Mouse (Mus musculus): ENCODE results near the gene Slc35e3. TPM values are rescaled to one million over a fixed set of nuclear protein-coding genes. Genes with fewer than 3 reads are reported as not detected.
"Not testable (repeated sequence)": the region's sequence is repeated elsewhere in the genome, so short reads cannot be mapped to it uniquely, and the experiment has no call there.

The Slc35e3 gene
- total RNA-seq, 2 experiments from 2014 or later, result 10.5 to 14.4 TPM

DNA sequence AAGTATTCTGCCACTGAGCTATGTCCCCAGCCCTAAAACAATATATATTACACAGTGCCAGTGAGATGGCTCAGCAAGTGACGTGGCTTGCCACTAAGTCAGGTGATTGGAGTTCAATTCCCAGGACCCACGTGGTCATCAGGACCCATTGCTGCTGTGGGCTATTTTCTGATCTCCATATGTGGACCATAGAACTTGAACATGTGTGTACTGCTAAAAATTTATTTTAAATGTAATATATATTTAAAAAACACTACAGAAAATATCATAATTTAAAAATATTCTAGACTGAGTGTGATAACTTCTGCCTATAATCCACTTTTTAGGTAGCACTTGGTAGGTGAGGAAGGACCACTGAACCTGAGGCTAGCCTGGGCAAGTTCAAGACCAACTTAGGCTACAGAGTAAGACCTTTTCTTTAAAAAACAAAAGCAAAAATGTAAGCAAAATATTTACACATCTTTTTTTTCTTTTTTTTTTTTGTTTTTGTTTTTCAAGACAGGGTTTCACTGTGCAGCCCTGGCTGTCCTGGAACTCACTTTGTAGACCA is 16.2 kb upstream of the Slc35e3 start:
- DNase-seq, result no peak

DNA sequence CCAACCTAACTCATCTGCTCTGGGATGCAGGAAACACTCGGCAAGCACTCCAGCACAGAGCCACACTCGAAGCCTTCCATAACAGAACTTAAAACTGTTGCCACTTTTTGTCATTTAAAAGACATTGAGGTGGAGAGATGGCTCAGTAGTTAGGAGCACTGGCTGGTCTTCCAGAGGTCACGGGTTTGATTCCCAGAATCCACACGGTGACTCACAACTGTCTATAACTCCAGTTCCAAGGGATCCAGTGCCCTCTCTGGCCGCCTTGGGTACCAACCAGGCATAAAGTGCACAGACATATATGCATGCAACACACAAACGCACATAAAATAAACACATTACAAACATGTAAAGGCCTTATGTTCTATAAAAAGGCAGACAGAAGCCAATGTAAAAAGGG is 15.4 kb upstream of the Slc35e3 start:
- no peak for DNase-seq

DNA sequence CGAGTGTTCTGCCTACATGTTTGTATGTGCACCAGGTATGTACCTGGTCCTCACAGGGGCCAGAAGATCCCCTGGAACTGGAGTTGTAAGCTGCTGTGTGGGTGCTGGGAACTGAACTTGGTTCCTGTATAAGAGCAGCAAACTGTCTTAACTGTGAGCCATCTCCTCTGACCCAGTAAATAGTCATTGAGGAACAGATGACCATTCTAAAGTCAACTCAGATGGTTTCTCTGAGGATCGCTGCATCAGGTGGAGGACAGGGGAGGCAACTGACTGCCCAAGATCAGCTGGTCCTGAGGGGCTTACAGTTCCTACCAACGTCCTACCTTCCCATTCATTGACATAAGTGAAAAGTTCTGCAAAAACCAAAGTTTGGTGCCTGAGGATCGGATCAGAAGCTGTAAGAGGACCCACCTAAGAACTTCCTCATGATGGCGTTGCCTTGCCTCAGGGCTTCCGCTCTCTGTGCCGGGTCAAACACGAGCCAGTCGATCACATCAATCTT is 14.7 kb upstream of the Slc35e3 start:
- DNase-seq, result no peak

DNA sequence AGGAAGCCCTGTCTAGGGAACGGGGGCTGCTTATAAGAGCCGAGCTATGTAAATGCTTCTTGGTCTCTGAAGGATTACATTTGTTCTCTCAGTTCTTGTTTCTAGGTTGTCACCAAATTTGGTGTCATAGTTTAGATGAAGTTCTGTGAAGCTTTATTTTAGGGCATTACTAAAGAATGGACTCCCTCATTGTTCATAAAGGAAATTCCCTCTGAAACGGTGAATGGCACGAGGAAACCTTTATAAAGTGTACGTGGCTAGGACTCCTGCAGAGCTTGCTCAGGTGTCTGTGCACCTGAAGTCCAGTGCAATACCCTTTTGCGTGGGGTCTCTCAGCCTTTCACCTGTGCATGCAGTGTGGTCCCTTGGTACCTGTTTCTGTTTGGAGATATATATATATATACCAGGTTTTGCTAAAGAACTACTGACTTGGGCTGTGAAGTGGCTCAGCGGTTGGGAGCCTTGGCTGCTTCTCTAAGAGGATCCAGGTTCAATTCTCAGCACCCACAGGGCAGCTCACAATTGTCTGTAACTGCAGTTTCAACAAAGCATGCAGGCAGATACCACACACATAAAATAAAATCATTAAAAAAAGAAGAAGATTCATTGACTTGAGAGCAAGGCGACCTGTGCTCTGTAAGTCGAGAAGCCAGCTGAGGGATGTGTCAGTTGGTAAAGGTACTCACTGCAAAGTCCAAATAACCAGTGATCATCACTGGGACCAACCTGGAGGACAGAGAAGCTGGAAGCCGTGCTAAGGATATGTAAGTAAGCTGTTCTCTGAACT is 13.9 kb upstream of the Slc35e3 start:
- no peak for DNase-seq

DNA sequence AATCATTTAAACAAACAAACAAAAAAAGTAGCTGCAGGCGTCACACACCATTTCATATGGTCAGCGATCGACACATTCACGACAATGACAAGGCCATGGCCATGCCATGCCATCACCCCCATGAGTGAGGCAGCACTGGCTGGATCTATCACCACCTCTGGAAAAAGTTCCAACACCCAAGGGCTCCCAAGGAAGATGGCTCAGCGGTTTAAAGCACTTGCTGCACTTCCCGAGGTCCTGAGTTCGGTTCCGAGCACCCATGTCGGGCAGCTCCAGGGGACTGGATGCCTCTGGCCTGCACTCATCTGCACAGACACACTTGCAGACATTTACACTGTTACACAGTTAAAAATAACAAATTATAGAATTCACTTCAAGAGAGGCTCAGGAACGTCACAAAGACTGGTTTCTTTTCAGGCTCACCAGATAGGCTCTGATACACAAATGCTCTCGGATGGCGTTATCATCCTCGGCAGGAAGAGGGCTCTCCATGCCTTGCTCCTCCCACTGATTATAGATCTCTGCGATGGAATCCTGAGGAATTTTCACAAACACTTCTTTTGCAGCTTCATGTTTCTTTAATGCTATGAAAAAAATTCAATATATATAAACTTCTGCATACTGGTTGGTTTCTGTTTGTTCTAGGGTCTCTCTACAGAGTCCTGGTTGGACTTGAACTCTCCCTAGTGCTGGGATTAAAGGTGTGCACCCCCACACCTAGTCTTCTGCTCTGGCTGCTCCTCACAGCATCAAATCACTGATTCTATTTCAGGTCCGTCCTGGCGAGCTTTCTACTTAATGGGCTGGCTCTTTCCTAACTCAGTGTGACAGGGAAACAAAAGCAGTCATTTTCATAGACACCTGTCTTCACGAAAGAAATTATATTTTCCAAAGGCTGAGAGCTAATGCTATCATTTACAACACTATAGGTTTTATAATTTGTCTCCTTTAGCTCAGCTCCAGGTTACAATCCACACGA is 12.9 kb upstream of the Slc35e3 start:
- no peak for DNase-seq

DNA sequence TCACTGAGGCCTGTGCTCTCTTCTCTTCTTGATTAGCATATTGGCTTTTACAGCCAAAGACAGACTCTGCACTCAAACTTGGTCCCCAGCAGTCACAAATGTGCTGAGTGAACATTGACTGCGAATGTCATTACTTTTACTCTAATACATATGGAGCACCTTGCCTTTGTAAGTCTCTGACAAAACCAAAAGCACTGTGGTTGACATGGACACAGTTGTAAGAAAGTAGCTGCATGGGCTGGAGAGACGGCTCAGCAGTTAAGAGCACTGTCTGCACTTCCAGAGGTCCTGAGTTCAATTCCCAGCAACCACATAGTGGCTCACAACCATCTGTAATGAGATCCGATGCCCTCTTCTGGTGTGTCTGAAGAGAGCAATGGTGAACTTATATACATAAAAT is 12.2 kb upstream of the Slc35e3 start:
- DNase-seq, result not testable (repeated sequence)

DNA sequence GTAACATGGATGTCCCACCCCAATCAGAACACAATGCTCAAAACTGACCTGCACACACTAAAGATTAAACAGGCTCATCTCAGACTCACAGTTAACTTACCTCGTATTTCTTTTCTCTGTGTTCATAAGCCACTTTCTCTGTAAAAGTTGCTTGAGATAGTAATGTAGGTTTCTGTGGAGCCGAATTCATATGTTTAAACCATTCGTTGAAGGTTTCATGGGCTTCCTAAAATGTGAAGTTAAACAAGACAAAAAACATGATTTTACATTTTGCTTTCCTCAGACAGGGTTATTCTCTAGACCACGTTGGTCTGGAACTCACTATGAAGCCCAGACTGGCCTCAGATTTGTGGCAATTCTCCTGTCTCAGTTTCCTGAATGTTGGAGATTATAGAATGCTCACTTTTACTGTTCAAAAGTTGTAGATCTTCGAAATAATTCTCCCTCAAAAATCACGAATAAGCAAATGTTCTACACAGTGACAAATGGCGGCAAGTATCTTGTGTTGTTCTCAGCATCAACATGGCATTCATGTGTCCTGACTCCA is 11.7 kb upstream of the Slc35e3 start:
- DNase-seq, result no peak

DNA sequence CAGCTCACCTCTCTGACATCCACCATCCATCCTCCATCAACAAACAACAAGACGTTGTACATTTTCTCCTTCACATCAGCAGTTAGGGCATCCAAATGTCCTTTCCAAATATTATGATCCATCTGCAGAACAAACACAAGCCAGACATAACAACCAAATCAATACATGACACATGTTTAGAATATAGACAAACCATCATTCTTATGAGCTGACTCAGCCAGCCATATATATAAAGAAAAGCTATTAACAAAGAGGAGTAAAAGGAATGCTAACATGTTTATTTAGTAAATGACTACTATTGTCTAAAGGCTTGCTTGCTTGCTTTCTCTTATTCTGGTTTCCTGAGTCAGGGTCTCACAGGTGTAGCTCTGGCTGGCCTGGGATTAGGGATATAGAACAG is 11.1 kb upstream of the Slc35e3 start:
- no peak for DNase-seq

DNA sequence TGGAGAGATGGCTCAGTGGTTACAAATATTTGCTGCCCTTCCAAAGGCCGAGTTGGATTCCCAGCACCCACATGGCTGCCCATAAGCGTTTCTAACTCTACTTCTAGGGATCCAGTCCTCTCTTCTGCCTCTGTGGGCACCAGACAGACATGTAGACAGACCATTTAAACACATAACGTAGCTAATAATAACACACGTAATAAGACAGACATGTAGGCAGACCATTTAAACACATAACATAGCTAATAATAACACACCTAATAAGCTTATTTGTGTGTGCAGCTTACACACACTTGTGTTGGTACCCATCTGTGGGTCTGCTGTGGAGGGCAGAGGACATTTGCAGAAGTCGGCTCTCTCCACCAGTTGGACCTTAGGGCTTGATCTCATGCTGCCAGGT is 10.6 kb upstream of the Slc35e3 start:
- no peak for DNase-seq

DNA sequence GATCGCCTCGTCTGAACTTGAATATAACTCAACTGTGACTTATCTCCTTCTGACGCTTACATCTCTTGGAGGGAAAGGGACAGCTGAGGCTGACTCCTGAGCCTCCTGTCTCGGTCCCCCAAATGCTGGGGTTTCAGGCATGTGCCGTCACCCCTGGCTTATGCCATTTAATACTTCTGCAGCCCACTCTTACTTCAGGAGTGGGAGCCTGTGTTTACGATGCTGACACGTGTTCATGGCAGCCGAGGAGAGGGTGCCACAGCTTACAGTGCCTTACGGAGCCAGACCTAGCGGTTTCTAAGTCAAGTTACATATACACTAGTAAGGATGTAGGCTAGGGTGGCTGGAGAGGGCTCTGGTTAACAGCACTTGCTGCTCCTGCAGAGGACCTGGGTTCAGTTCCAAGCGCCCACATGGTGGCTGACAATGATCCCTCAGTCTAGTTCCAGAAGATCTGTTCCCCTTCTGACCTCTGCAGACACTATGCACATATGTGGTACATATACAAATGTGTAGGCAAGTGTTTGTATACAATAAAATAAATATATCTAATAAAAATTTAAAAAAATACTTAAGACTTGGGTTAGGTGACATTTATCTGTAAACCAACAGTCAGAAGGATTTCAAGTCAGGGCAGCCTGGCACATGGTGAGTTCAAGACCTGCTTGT is 9.8 kb upstream of the Slc35e3 start:
- no peak for DNase-seq

DNA sequence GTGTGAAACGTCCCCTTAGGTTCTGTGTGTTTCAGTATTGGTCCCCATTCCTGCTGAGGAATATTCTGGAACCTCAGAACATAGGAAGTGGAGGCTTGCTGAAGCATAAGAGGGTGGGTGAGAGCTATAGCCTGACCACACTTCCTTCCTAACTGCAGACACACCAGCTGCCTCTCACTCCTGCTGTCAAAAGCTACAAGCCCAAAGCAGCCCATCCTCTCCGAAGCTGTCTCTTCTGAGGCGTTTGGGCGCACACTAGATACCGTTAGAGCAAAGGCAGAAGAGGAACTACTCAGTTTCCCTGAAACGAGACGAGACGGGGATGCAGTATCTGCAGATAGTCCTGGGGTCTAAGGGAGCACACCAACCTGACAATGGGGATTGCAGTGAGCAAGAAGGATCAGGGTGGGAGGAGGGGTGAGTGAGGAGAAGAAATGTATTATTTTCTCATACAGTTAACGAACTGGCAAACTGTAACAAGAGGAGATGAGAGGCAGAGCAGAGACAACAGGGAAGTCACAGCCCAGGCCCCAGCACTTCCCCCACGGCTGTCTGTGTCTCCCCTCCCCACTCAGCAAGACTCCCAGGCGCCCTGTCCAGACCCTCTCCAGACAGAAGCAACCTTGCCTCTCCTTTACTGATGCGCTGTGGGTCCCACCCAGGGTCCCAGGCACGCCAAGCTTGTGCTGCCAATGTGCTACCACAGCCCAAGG is 9.1 kb upstream of the Slc35e3 start:
- no peak for DNase-seq

DNA sequence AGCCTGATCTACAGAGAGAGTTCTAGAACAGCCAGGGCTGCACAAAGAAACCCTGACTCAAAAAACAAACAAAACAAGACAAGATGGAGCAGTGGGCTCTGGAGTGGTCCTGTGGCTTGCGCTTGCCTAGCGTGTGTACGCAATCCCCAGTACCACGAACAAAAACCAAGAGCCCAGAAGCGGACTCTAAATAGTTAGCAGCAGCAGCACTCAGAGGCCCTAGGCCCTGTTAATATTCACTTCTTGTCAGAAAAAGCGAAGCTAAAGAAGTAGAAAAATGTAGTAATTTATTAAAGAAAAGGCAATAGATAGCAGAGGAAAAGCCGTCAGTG is 8.4 kb upstream of the Slc35e3 start:
- DNase-seq, result no peak

DNA sequence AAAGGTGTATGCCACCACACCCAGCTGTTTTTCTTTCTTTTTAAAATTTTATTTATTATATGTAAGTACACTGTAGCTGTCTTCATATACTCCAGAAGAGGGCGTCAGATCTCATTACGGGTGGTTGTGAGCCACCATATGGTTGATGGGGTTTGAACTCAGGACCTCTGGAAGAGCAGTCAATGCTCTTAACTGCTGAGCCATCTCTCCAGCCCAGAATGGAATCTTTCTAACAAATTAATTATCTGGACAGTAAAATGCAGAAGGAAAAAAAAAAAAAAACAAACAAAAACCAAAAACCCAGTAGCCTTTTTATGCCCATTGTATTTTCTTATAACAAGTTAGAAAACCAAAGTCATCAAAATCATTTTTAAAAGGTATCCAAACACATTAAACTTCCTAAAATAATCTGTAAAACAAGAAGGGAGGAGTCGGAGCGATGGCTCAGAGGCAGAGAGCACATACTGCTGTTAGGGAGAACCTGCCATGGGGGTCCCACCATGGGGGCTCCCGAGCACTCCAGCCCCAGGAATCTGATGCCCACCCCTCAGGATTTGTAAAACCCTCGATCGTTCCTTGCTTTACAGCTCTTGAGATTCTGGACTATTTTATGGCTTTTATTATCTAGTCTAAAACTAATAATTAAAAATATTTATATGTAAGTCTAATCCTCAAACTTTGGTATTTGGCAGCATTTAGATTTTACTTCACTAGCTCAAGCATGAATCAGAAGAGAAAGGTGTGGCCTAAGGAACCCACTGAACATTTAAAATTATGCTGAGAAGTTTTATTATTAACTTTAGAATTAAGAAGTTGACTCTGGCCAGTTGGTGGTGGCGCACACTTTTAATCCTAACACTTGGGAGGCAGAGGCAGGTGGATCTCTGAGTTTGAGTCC is 7.8 kb upstream of the Slc35e3 start:
- DNase-seq, result no peak

DNA sequence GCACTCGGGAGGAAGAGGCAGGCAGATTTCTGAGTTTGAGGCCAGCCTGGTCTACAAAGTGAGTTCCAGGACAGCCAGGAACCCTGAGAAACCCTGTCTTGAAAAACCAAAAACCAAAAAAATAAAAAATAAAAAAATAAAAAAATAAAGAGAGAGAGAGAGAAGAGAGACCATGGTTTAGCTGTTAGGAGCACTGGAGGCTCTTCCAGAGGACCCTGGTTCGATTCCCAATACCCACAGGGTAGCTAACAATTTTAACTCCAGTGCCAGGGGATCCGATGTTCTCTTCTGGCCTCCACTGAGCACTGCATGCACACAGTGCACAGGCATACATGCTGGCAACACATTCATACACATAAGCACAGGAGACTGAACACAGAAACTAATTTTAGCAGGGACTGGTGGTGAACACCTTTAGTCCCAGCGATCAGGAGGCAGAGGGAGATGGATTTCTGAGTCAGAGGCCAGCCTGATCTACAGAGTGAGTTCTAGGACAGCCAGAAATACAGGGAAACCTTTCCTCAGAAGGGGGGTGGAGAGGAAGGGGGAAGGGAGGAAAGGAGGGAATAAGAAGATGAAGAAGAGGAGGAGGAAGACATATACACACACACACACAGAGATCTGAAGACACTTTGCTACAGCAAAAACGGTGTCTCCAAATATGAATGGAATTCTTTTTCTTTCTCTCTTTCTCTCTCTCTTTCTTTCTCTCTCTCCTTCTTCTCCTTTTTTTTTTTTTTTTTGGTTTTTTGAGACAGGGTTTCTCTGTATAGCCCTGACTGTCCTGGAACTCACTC is 6.9 kb upstream of the Slc35e3 start:
- no peak for DNase-seq

DNA sequence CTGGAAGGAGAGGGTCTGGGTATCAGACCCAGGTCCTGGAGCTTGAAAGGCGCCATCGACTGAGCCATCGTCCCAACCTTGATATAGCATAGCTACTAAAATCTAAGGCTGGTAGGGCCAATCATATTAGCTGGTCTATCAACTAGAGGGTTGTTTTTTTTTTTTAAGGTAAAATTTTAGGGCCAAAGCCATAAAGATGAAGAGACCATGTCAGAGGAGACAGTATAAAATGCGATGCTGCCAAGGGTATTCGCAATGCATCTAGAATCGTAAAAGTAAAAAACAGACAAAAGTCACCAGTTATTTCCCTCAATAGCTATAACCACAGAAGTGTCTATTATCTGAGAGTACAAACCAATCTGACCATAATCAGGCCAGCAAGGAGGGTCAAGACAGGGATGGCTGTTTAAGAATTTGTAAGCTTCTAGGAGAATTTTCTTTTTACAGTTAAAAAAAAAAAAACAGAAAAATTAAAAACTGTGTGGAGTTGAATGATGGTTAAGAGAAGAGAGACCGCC is 6.2 kb upstream of the Slc35e3 start:
- no peak for DNase-seq

DNA sequence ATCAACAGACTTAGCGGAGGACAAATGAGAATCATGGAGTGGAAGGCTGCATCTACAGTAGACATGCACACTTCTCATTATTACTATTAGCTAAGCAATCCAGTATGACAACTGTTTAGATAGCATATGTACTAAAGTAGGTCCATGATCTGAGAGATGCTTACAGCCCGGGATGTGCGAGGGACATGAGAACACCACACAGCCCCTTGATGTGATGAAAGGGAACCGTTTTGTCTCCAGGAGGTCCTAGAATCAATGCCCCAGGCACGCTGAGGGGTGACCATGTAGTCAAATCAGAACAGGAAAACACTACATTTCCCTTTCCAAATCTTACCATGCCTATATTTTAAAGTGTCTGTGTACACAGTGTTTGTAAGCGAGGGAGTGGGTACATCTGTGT is 5.6 kb upstream of the Slc35e3 start:
- no peak for DNase-seq

DNA sequence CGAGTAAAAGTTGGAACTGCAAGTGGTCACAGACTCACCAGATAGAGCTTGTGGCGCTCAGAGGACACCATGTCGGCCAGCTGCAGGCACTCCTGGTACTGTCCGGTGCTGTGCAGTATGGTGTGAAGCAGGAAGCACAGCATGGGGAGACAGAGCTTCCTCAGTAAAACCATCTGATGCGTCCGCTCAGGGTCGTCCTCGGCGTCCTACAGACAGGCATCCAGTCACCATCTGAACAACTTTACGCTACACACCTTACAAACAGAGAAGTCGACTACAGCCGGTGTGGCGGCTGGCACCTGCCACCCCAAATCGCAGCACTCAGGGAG is 5.1 kb upstream of the Slc35e3 start:
- no peak for DNase-seq

DNA sequence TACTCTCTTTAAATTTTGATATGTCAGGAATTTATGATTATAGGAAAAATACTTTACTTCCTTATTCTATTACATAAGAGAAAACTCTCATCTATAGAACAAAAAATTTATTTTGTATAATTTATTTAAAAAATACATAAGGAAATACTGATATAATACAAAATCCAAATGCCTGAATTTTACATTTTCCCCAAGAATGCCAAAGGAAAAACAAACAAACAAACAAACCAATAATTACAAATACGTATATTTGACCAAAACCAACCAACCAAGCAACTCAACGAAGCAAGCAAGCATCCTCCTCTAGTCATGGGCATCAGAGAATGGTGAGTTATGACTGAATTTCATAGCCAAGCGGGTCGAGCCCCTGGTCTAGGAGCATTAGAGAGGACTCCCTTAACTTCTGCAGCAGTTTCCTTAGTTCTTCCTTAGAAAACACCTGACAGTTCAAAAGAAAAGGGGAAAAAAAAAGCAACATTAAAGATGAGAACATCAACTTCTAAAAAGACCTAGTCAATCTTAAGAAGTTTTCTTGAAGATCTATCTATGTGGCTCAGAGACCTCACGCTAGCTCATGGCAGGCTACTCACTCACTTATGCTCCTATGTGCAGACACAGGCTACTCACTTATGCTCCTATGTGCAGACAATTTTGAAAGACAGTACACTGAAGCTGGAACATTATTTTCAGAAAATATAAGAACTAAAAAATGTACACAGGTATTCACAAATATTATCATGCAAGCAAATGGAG is 4.5 kb upstream of the Slc35e3 start:
- DNase-seq, result no peak

Measured in adrenal gland, postnatal 10 days (tissue).